ENCODE assay signal across 8 mouse cellular contexts in the genomic region with DNA sequence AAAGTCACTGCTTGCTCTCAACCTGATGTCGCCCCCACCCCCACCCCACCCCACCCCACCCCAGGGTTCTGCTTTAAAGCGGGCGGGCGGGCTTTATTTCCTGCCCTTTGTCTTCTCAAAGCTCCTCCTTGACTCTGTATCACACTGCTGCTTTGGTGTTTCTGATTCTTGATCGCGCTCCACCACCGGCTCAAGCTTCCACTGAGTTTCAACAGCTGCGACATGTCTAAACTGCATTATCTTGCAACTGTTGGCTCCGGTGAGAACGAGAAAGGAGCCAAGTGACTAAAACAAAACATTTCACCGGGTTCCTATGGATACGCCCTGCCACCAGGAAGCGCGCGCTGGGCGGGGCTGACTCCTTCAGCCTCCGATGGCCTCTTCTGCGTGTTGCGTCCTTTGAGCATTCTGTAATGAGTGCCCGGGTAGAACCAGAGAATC. TPM values are rescaled to one million over a fixed set of nuclear protein-coding genes. Genes with fewer than 3 reads are reported as not detected.
DNase-seq lines count a peak whose midpoint lies in the region; ATAC-seq and TF ChIP-seq lines count a peak whose summit lies in the region.

No protein-coding gene starts in this region.

- 0 out of 2 replicates have a peak overlapping the region, but pooled peaks have one; percentile 16 for H3K27ac ChIP-seq in embryonic facial prominence, embryonic 11.5 days (replicated peaks; ENCODE audit: low read depth, low read length)
- no peak overlapping the region for H3K27ac ChIP-seq in liver, embryonic 16.5 days (ENCODE audit: low read length)
- peak overlapping the region; percentile 57 for H3K27ac ChIP-seq in thymus, adult 2 months (ENCODE audit: control insufficient read depth, insufficient read depth, low read length)

- no peak for TF ChIP-seq POLR2A in thymus, adult 2 months (IDR thresholded peaks at IDR 0.05; ENCODE audit: control insufficient read depth, extremely low read depth, insufficient read depth, low read length, poor library complexity)

- no peak for TF ChIP-seq CTCF in thymus, adult 2 months (IDR thresholded peaks at IDR 0.05; ENCODE audit: borderline replicate concordance, control insufficient read depth, extremely low read depth, insufficient read depth, low read length, poor library complexity)

- H3K36me3 ChIP-seq in embryonic facial prominence, embryonic 11.5 days (replicated peaks; ENCODE audit: control insufficient read depth, insufficient read depth, low read depth, low read length) = no peaks in the 10 kb centered on the region
- no peaks in the 10 kb centered on the region for H3K36me3 ChIP-seq in liver, embryonic 16.5 days (ENCODE audit: control insufficient read depth, insufficient read depth)
- H3K36me3 ChIP-seq in thymus, adult 2 months (ENCODE audit: control insufficient read depth, insufficient read depth, low read length) = no peaks in the 10 kb centered on the region

- no peaks in the 10 kb centered on the region for H3K9me3 ChIP-seq in embryonic facial prominence, embryonic 11.5 days (replicated peaks; ENCODE audit: control insufficient read depth, low read length)
- no peaks in the 10 kb centered on the region for H3K9me3 ChIP-seq in liver, embryonic 16.5 days (replicated peaks; ENCODE audit: control insufficient read depth, low read length)

- H3K4me2 ChIP-seq in embryonic facial prominence, embryonic 11.5 days (ENCODE audit: low read depth, low read length) = peak overlapping the region; percentile 66
- H3K4me2 ChIP-seq in liver, embryonic 16.5 days (ENCODE audit: low read depth, low read length) = peak overlapping the region; percentile 78

- H3K4me1 ChIP-seq in embryonic facial prominence, embryonic 11.5 days (ENCODE audit: control insufficient read depth, insufficient read depth, low read length) = no peaks in the 10 kb centered on the region
- peaks cover 3% of the 10 kb centered on the region for H3K4me1 ChIP-seq in liver, embryonic 16.5 days (ENCODE audit: control insufficient read depth, low read depth, low read length)
- peaks cover 11% of the 10 kb centered on the region for H3K4me1 ChIP-seq in thymus, adult 2 months (replicated peaks; ENCODE audit: control insufficient read depth, insufficient read depth, low read length)

- peak; percentile 39 to 58 for DNase-seq in CD8-positive naive resting alpha-beta T cell, adult 2 months (ENCODE audit: low read depth in 2 of 2, low spot score in 2 of 2)
- peak; percentile 64 for DNase-seq in adrenal gland, postnatal 25 days
- DNase-seq in embryonic facial prominence, embryonic 11.5 days (ENCODE audit: low spot score) = peak; percentile 78
- peak; percentile 85 for DNase-seq in heart, adult 8-10 months (ENCODE audit: low spot score)
- peak; percentile 34 for DNase-seq in kidney, adult 11 months
- DNase-seq in natural killer cell, adult 2 months (ENCODE audit: low spot score in 2 of 2) = peak; percentile 47 to 57
- DNase-seq in thymus, adult 2 months = peak; percentile 66

- ATAC-seq in embryonic facial prominence, embryonic 11.5 days (replicated peaks; ENCODE audit: insufficient number of reproducible peaks, low FRiP score, low TSS enrichment, low read depth) = peak; percentile 73
- ATAC-seq in liver, embryonic 16.5 days (ENCODE audit: low read depth) = peak; percentile 82

- no peaks in the 10 kb centered on the region for H3K27me3 ChIP-seq in embryonic facial prominence, embryonic 11.5 days (ENCODE audit: control insufficient read depth, insufficient read depth, low read length)
- H3K27me3 ChIP-seq in liver, embryonic 16.5 days (ENCODE audit: control insufficient read depth, insufficient read depth, low read depth, low read length) = no peaks in the 10 kb centered on the region
- no peaks in the 10 kb centered on the region for H3K27me3 ChIP-seq in thymus, adult 2 months (ENCODE audit: control insufficient read depth, insufficient read depth, low read length)

- H3K4me3 ChIP-seq in embryonic facial prominence, embryonic 11.5 days (ENCODE audit: low read depth, low read length) = peak overlapping the region; percentile 50
- H3K4me3 ChIP-seq in liver, embryonic 16.5 days (ENCODE audit: low read depth, low read length) = peak overlapping the region; percentile 63
- H3K4me3 ChIP-seq in thymus, adult 2 months (ENCODE audit: control insufficient read depth, insufficient read depth, low read length) = peak overlapping the region; percentile 53

- WGBS in embryonic facial prominence, embryonic 11.5 days = under 1% methylated on average over 20 of the region's 20 CpGs
- WGBS in liver, embryonic 16.5 days (ENCODE audit: insufficient replicate concordance) = 0% methylated on average over 20 of the region's 20 CpGs
- WGBS in thymus, adult 2 months = 1% methylated on average over 20 of the region's 20 CpGs

- peak overlapping the region; percentile 68 for H3K9ac ChIP-seq in embryonic facial prominence, embryonic 11.5 days (replicated peaks; ENCODE audit: low read length)
- H3K9ac ChIP-seq in liver, embryonic 16.5 days (ENCODE audit: low read depth, low read length) = peak overlapping the region; percentile 49

RNA-seq across cellular contexts. Expression of a gene that starts 43.2 kb away (rescaled TPM):
- 25.0 and 29.5 TPM in 2 replicates for total RNA-seq in adrenal gland, postnatal 25 days (2021)
- 43.5 and 44.7 TPM in 2 replicates for polyA plus RNA-seq in embryonic facial prominence, embryonic 11.5 days (2014; fragmentation: Nextera tagmentation; extraction: Ambion mirVana)
- total RNA-seq in heart, adult 8-10 months (2022) = 10 to 100 TPM; 18.2 to 22.9 (median 21.9) TPM
- polyA plus RNA-seq in liver, embryonic 16.5 days (2015; fragmentation: Nextera tagmentation; extraction: Ambion mirVana) = 10.0 and 10.3 TPM in 2 replicates
- polyA plus RNA-seq in thymus, adult 2 months (2012; rRNA removed) = 19.2 and 21.9 TPM in 2 replicates

RNA-seq across cellular contexts. Expression of a gene that starts 47.6 kb away (rescaled TPM):
- 22.2 and 26.8 TPM in 2 replicates for total RNA-seq in adrenal gland, postnatal 25 days (2021)
- 34.5 and 39.6 TPM in 2 replicates for polyA plus RNA-seq in embryonic facial prominence, embryonic 11.5 days (2014; fragmentation: Nextera tagmentation; extraction: Ambion mirVana)
- 10 to 100 TPM in 1 of 4 experiments, 1 to 10 TPM in 3; 7.8 to 10.5 (median 9.2) TPM for total RNA-seq in heart, adult 8-10 months (2022)
- 13.0 and 14.2 TPM in 2 replicates for polyA plus RNA-seq in liver, embryonic 16.5 days (2015; fragmentation: Nextera tagmentation; extraction: Ambion mirVana)
- polyA plus RNA-seq in thymus, adult 2 months (2012; rRNA removed) = 13.2 and 13.7 TPM in 2 replicates

RNA-seq across cellular contexts. Expression of a gene that starts 56.7 kb away (rescaled TPM):
- total RNA-seq in adrenal gland, postnatal 25 days (2021) = not detected in 2 replicates
- polyA plus RNA-seq in embryonic facial prominence, embryonic 11.5 days (2014; fragmentation: Nextera tagmentation; extraction: Ambion mirVana) = 2.7 and 5.0 TPM in 2 replicates
- not detected for total RNA-seq in heart, adult 8-10 months (2022)
- polyA plus RNA-seq in liver, embryonic 16.5 days (2015; fragmentation: Nextera tagmentation; extraction: Ambion mirVana) = not detected in 2 replicates
- polyA plus RNA-seq in thymus, adult 2 months (2012; rRNA removed) = 0.59 and 1.0 TPM in 2 replicates

Comparison
In these comparisons a context has a peak if more than half of its experiments do, and no peak if none do; other contexts are left out.
1. DNase-seq: peak in every context shown above with its lines; median percentile 85 in heart, adult 8-10 months; 78 in embryonic facial prominence, embryonic 11.5 days; 66 in thymus, adult 2 months; 64 in adrenal gland, postnatal 25 days; 52 in natural killer cell, adult 2 months; 48 in CD8-positive naive resting alpha-beta T cell, adult 2 months; 34 in kidney, adult 11 months.